Mouse (Mus musculus) embryonic facial prominence, embryonic 15.5 days (tissue): ENCODE measurements around the gene Rtn1. TPM values are rescaled to one million over a fixed set of nuclear protein-coding genes. Genes with fewer than 3 reads are reported as not detected.
A peak's percentile ranks its signal among the peaks of the same experiment; 100 is the strongest.

ENCODE experiments used
- ATAC-seq: fragments of 200-750 bp; cut with Nextera tagmentation; 2 replicates; pipeline ENCODE4 v1.8.0; 2017; ENCODE audit warnings: low read depth, moderate TSS enrichment; ENCODE audit not compliant: insufficient number of reproducible peaks, low FRiP score, low TSS enrichment
- H3K27ac ChIP-seq: fragments of 300-500 bp; sonication (generic); replicated peaks from 2 replicates; pipeline ENCODE4 v1.5.1; 2015; ENCODE audit warnings: mild to moderate bottlenecking, inconsistent platforms
- H3K27me3 ChIP-seq: fragments of 300-500 bp; sonication (generic); 2 replicates; pipeline ENCODE4 v1.6.1; 2015; ENCODE audit warnings: inconsistent platforms
- H3K36me3 ChIP-seq: fragments of 300-500 bp; sonication (generic); 2 replicates; pipeline ENCODE4 v1.6.1; 2015; ENCODE audit warnings: mild to moderate bottlenecking, inconsistent platforms
- H3K4me1 ChIP-seq: fragments of 300-500 bp; sonication (generic); 2 replicates; pipeline ENCODE4 v1.6.1; 2015; ENCODE audit warnings: inconsistent platforms
- H3K4me2 ChIP-seq: fragments of 300-500 bp; sonication (generic); replicated peaks from 2 replicates; pipeline ENCODE4 v1.6.1; 2015; ENCODE audit warnings: mild to moderate bottlenecking, inconsistent platforms
- H3K4me3 ChIP-seq: fragments of 300-500 bp; sonication (generic); replicated peaks from 2 replicates; pipeline ENCODE4 v1.5.1; 2015; ENCODE audit warnings: mild to moderate bottlenecking, inconsistent platforms
- H3K9ac ChIP-seq: fragments of 300-500 bp; sonication (generic); 2 replicates; pipeline ENCODE4 v1.6.1; 2015; ENCODE audit warnings: inconsistent platforms
- H3K9me3 ChIP-seq: fragments of 300-500 bp; sonication (generic); replicated peaks from 2 replicates; pipeline ENCODE4 v1.6.1; 2016; ENCODE audit warnings: inconsistent platforms
- WGBS: fragments of 180-500 bp; shearing (Covaris S2); methylation state at CpG from one replicate; pipeline ENCODE4 v1.1.7; 2015; 5-methylcytosine and 5-hydroxymethylcytosine counted together
- polyA plus RNA-seq: library from polyadenylated mRNA; unstranded; fragments of >200 nt; fragmentation: Nextera tagmentation; extraction: Ambion mirVana; gene quantifications from 2 replicates; pipeline ENCODE4 v1.2.1, GENCODE M21; 2015

Gene Rtn1
- polyA plus RNA-seq, 1 experiment from 2014 or later: 41.5 TPM

- Histone ChIP-seq H3K4me3 (peak overlapping the region; percentile 60), H3K4me2 (peak overlapping the region; percentile 98), H3K9me3 (no peaks in the 10 kb centered on the region), H3K9ac (peak overlapping the region; percentile 35), H3K36me3 (no peaks in the 10 kb centered on the region), H3K4me1 (peaks cover 19% of the 10 kb centered on the region), H3K27ac (no peak overlapping the region), H3K27me3 (peaks cover 29% of the 10 kb centered on the region)
- WGBS: 0% methylated on average over 61 of the region's 63 CpGs
- peak; percentile 81 for ATAC-seq
Observed at GRCm38 (mm10) chr12:72408111-72408891, 553 bp downstream of the Rtn1 start.

GRCm38 (mm10) chr12:72407721-72408110 lies 1.1 kb downstream of the Rtn1 start:
- no peak for ATAC-seq
- Histone ChIP-seq H3K36me3 (no peaks in the 10 kb centered on the region), H3K27ac (no peak overlapping the region), H3K4me3 (peak overlapping the region; percentile 60), H3K9me3 (no peaks in the 10 kb centered on the region), H3K4me1 (peaks cover 19% of the 10 kb centered on the region), H3K9ac (no peak overlapping the region), H3K4me2 (peak overlapping the region; percentile 98), H3K27me3 (peaks cover 29% of the 10 kb centered on the region)
- WGBS: under 1% methylated on average over 17 of the region's 17 CpGs

GRCm38 (mm10) chr12:72407146-72407545 lies 1.7 kb downstream of the Rtn1 start:
- Histone ChIP-seq H3K4me1 (peaks cover 19% of the 10 kb centered on the region), H3K4me2 (peak overlapping the region; percentile 98), H3K27me3 (peaks cover 29% of the 10 kb centered on the region), H3K9ac (no peak overlapping the region), H3K9me3 (no peaks in the 10 kb centered on the region), H3K27ac (no peak overlapping the region), H3K36me3 (no peaks in the 10 kb centered on the region), H3K4me3 (peak overlapping the region; percentile 60; the same call in 1 of the 2 replicates)
- 9% methylated on average over 11 of the region's 11 CpGs for WGBS
- no peak for ATAC-seq

GRCm38 (mm10) chr12:72405031-72405430 lies 3.8 kb downstream of the Rtn1 start:
- Histone ChIP-seq H3K4me3 (no peak overlapping the region), H3K4me2 (no peak overlapping the region)
- WGBS: 49% methylated on average over 5 of the region's 5 CpGs

GRCm38 (mm10) chr12:72393046-72393805 lies 15.6 kb downstream of the Rtn1 start:
- Histone ChIP-seq H3K4me2 (no peak overlapping the region), H3K9ac (no peak overlapping the region), H3K9me3 (no peaks in the 10 kb centered on the region), H3K27me3 (no peaks in the 10 kb centered on the region), H3K4me1 (no peaks in the 10 kb centered on the region), H3K4me3 (no peak overlapping the region), H3K27ac (no peak overlapping the region), H3K36me3 (no peaks in the 10 kb centered on the region)
- no peak for ATAC-seq
- 50% methylated on average over 13 of the region's 13 CpGs for WGBS

More at GRCm38 (mm10) chr12:72405031-72405430, 3.8 kb downstream of the Rtn1 start:
- peaks cover 29% of the 10 kb centered on the region for H3K27me3 ChIP-seq
- H3K36me3 ChIP-seq: no peaks in the 10 kb centered on the region
- no peaks in the 10 kb centered on the region for H3K9me3 ChIP-seq
- no peak for ATAC-seq
- H3K4me1 ChIP-seq: peaks cover 19% of the 10 kb centered on the region
- H3K9ac ChIP-seq: no peak overlapping the region
- H3K27ac ChIP-seq: no peak overlapping the region

- Histone ChIP-seq H3K4me1 (no peaks in the 10 kb centered on the region), H3K9me3 (no peaks in the 10 kb centered on the region), H3K4me2 (no peak overlapping the region), H3K4me3 (no peak overlapping the region), H3K27me3 (no peaks in the 10 kb centered on the region), H3K36me3 (no peaks in the 10 kb centered on the region), H3K9ac (no peak overlapping the region), H3K27ac (no peak overlapping the region)
- no peak for ATAC-seq
- 57% methylated on average over 2 of the region's 2 CpGs for WGBS
Observed at GRCm38 (mm10) chr12:72390346-72390745, 18.5 kb downstream of the Rtn1 start.

GRCm38 (mm10) chr12:72389377-72390103 lies 19.3 kb downstream of the Rtn1 start:
- Histone ChIP-seq H3K4me2 (no peak overlapping the region), H3K9me3 (no peaks in the 10 kb centered on the region), H3K4me3 (no peak overlapping the region), H3K36me3 (no peaks in the 10 kb centered on the region), H3K4me1 (no peaks in the 10 kb centered on the region), H3K9ac (no peak overlapping the region), H3K27ac (no peak overlapping the region), H3K27me3 (no peaks in the 10 kb centered on the region)
- no peak for ATAC-seq
- 74% methylated on average over 14 of the region's 14 CpGs for WGBS

GRCm38 (mm10) chr12:72388835-72389234 lies 20.0 kb downstream of the Rtn1 start:
- Histone ChIP-seq H3K9me3 (no peaks in the 10 kb centered on the region), H3K9ac (no peak overlapping the region), H3K4me3 (no peak overlapping the region), H3K4me2 (no peak overlapping the region), H3K4me1 (no peaks in the 10 kb centered on the region), H3K27ac (no peak overlapping the region), H3K27me3 (no peaks in the 10 kb centered on the region), H3K36me3 (no peaks in the 10 kb centered on the region)
- WGBS: 87% methylated on average over 5 of the region's 5 CpGs
- no peak for ATAC-seq

GRCm38 (mm10) chr12:72388135-72388534 lies 20.7 kb downstream of the Rtn1 start:
- Histone ChIP-seq H3K9ac (no peak overlapping the region), H3K27me3 (no peaks in the 10 kb centered on the region), H3K4me1 (no peaks in the 10 kb centered on the region), H3K4me3 (no peak overlapping the region), H3K4me2 (no peak overlapping the region), H3K36me3 (no peaks in the 10 kb centered on the region), H3K27ac (no peak overlapping the region), H3K9me3 (no peaks in the 10 kb centered on the region)
- WGBS: 92% methylated on average over 6 of the region's 6 CpGs
- ATAC-seq: no peak

GRCm38 (mm10) chr12:72376309-72376708 lies 32.5 kb downstream of the Rtn1 start:
- Histone ChIP-seq H3K9me3 (no peaks in the 10 kb centered on the region), H3K9ac (no peak overlapping the region), H3K4me3 (no peak overlapping the region), H3K4me1 (peaks cover 8% of the 10 kb centered on the region), H3K27ac (no peak overlapping the region), H3K4me2 (no peak overlapping the region), H3K36me3 (no peaks in the 10 kb centered on the region), H3K27me3 (no peaks in the 10 kb centered on the region)
- ATAC-seq: no peak
- 87% methylated on average over 5 of the region's 5 CpGs for WGBS

- no peaks in the 10 kb centered on the region for H3K36me3 ChIP-seq
- H3K27ac ChIP-seq: no peak overlapping the region
- WGBS: 52% methylated on average over 11 of the region's 11 CpGs
- no peak overlapping the region for H3K9ac ChIP-seq
- no peaks in the 10 kb centered on the region for H3K9me3 ChIP-seq
- no peak overlapping the region for H3K4me3 ChIP-seq
- H3K4me1 ChIP-seq: peaks cover 8% of the 10 kb centered on the region
- ATAC-seq: no peak
- no peak overlapping the region for H3K4me2 ChIP-seq
- H3K27me3 ChIP-seq: no peaks in the 10 kb centered on the region
Observed at GRCm38 (mm10) chr12:72374823-72375225, 34.0 kb downstream of the Rtn1 start.
